Mouse (Mus musculus) left cerebral cortex, adult 9 months (tissue): ENCODE results near the gene Ccdc83.

Source experiments
- DNase-seq, 2 experiments: peaks; one replicate each; pipeline ENCODE4 v3.0.0; 2022; ENCODE audit warnings: low spot score in 2 of 2

Ccdc83 gene

DNA sequence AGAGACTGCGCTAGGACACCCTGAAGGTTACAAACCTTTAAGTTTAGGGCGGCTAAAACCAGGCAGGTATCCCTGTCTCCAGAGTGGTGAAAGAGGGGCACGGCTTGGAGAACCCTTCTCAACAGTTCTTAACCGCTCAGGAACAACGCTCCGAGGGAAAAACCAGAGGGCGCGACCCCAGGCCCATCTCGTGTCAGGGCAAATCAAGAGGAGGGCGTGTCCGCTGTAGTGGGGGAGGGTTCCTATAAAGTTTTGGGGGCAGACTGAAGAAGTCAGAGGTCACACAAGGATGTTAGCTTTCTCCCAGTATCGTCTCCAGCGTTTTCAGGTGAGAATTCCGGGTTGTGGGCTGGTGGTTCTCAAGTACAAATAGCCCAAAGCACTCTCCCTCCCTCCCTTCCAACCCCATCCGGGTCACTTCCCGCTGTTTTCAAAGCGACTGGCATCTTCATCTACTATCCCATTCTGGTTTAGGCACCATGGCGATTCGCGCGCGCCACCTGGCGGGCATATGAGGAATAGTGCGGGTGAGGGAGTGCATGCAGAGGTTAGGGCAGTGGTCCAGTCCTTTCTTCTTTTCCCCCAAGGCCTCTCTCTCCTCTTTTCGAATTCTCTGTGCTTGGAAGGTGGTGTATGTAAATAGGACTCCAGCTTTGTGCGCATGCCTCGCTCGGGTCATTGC is at the start of gene Ccdc83:
Gene Ccdc83, minus strand, starts transcription at position 489 of the 682 bp plus-strand sequence.
- peak; percentile 42 to 85 for DNase-seq

DNA sequence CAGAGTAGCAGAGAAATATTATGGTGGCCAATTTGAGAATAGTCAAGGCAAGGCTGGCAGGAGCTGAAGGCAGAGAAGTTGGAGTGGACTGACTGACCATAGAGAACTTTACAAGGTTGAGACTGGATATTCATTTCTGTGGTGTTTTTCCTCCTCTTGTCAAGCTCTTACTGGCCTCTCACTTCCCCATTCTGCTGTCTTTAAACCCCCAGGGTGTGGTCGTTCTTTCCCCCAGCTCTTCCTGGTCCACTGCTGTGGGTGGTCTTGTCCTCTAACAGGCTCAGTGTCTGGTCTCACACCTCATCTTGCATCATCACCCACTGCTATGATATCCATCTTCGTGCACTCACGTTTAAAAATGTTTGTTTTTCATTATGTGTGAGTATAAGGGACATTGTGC is 47.8 kb upstream of the Ccdc83 start:
- no peak for DNase-seq

DNA sequence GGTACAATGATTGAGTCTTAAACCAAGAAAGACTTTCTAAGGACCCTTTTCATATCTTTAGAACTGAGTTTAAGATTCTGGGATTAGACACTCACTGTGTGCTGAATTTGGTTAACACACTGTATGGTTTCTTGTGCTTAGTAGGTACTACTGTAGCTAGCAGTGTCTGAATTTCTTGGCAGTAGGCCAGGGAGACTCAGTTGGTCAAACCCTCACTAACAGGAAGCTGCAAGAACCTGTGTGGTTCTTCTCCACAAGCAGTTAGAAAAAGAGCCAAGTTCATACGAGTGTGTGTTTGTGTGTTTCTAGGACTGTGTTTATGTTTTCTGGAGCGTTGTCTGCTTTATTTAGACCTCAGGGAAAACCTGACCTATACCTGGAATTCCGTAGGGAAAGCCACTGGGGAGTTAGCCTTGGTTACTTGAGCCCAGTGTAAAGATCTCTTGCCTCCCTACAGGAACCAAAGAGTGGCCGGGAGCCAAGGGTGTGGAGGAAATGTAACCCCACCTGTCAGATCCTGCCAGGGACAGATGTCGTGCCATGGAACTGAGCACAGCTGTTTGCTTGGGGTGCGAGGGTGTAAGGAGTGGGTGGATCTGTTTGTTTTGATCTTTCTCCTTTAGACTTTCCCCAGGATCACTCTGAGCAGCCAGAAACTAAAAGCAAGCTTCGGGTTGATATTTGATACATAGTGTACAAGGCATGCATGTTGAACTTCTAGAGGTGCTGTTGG is 46.7 kb upstream of the Ccdc83 start:
- no peak for DNase-seq

DNA sequence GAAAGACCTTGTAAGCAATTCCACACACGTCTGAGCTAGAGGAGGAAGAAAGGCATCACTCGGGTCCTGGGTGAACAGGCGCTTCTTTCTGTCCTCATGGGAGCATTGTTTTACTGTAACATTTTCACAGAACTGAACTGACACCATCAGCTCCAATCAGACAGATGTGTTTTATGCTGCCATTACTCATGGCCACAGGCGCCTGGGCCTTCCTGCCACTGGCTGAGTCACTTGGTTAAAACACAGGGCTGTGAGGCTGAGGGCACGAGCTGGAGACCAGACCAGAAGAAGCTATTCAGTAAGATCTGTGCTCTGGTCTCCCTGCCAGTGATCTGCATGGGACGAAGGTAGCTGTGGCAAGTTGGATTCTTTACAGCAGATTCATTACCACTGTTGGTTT is 42.4 kb upstream of the Ccdc83 start:
- peak; percentile 15 to 19 for DNase-seq

DNA sequence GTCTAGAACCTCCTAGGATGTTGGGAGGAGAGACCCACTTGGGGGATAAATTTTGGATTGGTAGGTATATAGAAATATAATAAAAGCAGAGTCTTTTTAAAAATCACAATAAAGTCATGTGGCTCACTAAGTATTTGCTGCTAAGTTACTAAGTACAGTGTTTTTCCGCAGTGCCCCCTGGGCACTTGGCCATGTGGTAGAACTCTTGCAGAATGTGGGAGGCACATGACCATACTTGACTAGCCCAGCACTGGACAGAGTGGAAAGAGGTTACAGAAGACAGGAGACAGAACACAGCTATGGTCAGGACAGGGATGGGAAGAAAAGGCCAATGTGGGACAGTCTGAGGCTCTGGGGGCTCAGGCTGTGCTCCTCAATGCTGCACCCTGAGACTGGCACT is 41.4 kb upstream of the Ccdc83 start:
- no peak for DNase-seq

DNA sequence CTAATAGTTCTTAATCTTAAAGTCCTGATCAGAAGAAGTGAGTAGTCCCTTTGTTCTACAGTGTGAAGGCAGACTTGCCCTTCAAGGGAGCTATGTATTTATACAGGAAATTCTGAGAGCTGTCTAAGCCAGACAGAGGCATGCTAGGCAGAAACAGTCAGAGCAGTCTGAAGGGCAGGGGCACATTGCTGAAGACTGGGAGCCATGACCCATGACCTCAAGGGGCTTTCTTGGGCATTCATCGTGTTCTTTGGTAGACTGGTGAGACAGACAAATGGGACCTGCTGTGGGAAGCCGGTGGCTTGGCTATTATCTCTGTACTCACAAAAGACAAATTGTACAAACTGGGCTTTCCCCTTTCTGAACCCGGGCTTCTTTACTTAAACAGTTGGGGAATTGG is 40.5 kb upstream of the Ccdc83 start:
- DNase-seq, result no peak

DNA sequence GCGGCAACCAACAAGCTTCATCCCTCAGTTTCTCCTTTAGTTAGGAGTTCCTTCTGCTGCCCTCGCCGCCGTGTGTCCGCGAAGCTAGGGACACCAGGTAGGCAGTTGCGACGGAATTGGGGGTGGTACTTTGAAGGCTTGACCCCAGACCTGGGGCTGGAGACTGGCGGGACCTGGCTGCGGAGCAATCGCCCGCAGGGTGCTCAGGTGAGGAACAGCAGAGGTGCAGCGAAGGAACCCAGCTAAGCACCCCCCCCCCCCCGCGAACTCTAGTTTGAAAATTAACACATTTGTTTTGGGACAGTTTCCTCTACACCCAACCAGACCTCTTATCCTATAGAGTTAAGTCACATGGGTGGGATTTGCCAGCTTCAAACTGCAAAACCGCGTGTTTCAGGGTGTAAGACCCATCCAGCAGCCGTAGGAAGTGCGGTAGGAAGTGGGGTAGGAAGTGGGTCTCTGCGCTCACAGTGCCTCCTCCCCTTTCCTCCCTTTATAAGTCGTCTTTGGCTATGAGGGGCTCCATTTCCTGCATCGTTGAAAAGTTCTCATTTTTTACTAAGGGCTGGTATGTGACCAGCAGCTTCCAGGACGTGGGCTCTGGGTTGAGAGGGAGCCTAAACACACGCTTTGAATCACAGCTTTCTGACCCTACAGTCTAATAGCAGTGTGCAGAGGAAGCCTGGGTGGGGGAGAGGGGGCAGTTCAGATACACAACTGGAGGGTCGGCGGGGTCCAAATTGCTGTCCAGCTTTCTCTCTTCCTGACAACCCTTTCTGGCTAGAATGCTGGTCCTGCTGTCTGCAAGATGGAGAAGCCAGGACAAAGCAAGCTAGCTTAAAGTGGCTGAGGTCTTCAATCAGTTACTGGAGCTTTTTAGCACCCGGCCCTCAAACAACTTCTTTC is 37.3 kb upstream of the Ccdc83 start:
- DNase-seq, result no peak

DNA sequence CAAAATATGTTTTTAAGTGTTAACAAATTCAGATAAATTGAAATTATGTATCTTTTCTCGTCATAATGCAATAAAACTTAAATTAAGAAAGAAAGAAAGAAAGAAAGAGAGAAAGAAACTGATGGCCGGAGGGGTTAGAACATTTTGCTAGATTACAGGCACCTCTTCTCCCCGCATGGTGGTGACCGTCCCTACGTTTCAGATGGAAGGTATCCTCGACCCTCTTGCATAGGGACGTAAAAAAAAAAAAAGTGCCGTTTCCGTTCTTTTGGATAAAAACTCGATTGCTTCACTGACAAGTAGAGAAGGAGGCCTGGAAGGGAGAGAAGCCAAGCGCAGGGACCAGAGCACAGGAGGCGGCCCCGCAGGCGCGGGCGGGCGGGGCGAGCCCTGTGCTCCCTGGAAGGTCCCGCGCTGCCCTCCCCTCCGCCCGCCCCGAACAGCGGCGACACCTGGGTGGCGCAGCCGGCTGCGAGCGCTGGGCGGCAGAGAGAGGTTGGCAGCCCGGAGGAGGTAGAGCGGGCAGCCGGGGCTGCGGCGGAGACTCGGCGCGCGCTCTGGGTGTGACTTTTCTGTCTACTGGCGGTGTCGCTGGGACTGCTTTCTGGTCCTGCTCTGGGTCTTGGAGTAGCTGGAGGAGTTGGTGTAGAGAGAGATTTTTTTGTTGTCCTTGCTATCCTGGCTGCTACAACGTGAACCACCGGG is 36.5 kb upstream of the Ccdc83 start, which contains the start of gene Sytl2:
Gene Sytl2, plus strand, starts transcription at position 311 of the 705 bp plus-strand sequence.
- peak in 1 of 2 experiments; percentile 13 for DNase-seq

DNA sequence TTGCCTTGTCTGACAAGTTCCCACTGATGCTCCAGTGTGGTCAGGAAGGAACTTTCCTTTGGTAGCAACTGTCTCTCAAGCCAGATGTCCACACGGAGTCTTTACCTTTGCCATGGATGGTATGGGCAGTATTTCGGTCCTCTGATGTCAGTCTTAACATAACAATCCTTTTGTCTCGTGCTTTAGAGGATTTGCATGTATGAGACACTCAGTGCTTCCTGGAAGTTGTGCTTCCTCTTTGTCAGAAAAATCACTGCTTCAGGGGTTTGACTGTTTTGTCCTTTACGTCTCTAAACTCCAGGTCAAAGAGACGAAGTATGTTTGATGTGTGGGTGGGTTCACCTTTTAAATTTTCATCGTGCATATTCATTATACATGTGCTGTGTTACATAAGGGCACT is 26.3 kb upstream of the Ccdc83 start:
- DNase-seq, result no peak

DNA sequence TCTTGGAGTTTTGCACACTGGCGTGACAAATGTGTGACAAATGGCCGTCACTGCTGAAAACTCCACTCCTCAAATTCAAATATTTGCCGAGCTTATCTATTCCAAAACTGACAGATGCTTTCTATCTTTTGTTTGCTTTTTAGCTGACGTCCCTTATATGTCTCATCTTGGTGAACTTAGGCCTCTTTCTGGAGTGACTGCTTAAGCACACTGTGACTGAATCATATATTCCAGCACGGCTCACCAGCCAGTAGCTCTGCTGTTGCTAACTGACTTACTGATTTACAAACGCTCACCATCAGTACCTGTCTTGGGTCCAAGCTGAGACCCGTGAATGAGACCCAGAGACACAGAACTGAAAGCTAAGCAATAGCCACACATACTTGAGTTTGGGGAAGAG is 19.2 kb upstream of the Ccdc83 start:
- no peak for DNase-seq

DNA sequence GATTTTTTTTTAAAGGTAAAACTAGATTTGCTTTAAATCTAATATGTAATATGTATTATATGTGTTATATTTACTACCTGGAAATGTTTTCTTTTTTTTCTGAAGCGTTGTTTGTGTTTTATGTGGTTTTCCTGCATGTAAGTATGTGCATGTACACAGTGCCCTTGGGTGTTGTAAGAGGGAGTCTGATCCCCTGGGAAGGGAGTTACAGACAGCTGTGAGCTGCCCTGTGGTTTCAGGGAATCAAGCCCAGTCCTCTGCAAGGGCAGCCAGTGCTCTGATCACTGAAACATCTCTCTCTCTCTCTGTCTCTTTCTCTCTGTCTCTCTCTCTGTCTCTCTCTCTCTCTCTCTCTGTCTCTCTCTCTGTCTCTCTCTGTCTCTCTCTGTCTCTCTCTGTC is 17.2 kb upstream of the Ccdc83 start:
- no peak for DNase-seq

DNA sequence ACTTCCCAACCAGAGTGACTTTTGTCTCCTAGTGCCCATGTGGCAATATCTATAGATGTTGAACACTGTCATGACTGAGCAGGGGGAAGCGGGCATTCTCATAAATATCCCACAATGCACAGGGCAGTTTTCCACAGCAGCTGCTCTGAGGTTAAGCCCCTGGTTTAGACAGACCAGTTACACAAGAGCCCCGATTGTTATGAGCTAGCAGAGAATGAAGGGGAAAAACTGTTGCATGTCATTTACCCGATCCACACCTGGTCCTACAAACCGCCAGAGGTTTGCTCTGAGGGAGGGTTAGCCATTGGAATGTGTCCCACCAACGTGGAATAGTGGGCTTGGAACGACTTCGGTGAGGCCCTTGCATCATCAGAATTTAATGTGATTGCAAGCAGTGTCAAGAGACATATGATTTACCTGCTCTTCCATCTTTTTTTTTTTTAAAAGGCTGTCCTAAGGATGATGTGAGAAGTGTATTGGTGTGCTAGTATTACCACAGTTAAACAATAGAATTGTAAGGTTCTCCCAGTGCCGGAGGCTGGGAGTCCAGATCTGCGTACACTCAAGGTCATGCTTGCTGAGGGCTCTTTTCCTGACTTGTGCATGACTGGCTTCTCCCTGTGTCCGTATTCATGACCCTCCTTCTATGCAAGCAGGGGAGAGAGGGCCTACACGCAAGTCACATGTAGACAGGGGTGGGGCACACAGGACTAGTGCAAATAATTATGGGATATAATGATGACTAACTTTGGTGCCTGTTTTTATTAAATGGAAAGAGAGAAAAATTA is 16.4 kb upstream of the Ccdc83 start:
- no peak for DNase-seq

DNA sequence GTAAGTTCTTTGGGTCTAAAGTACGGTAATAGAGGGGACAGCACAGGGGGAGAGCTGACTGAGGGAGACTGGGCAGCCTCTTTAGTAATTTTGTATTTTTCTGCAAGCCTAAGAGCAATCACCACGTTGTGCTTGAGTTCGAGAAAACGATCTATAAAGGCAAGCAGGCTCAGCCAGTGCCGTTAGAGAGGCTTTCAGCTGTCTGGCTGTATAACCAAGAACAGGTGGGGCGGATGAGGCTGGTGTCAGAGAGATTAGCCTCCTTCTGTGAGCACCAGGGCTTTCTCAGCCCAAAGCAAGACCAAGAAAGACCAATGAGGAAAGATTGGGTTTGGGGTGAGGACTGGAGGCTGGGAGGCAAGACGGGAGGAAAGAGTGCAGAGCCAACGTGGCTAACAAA is 15.3 kb upstream of the Ccdc83 start:
- DNase-seq, result no peak

DNA sequence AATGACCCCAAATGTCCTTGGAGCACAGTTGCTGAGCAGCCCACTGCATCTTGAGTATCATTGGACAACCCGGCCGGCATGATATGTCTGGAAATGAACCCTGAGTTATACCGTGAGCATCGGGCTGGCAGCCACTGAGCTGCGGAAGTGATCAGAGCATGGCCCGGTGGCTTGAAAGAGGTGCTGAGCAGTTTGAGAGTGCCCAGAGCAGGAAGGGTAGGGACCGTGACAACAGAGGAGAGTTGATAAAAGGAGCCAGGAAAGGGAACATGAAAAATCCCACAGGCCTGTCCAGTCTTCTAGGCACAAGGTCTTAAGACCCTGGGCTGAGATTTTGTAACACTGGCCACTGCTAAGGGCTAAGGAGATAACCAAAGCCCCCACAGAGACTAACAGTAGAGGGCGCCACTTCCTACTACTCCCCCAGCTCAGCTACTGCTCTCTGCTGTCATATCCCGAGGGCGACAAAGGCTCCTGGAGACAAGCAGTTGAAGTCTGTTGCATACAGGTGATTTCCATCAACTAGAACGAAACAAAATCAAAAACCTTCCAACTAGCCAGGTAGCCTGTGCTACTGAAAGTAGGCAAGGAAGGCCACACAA is 14.8 kb upstream of the Ccdc83 start:
- peak in 1 of 2 experiments; percentile 38 for DNase-seq

DNA sequence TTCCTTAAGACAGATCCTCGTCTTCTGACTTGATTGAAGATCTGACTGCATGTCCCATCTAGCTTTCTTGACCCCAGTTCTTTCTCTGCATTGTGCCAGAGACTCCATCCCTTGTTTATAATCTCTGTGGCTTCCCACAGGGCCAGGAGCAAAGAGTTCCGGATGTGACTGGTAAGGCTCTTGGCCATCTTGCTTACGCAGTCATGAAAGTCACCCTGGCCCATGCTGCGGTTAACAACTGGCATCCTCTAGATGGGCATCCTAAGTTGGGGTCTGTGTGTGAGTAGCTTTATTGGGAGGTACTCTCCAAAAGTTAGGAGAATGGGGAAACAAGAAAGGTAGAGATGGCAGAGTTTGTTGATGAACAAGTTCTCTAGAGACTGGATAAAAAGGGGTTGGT is 13.6 kb upstream of the Ccdc83 start:
- no peak for DNase-seq

DNA sequence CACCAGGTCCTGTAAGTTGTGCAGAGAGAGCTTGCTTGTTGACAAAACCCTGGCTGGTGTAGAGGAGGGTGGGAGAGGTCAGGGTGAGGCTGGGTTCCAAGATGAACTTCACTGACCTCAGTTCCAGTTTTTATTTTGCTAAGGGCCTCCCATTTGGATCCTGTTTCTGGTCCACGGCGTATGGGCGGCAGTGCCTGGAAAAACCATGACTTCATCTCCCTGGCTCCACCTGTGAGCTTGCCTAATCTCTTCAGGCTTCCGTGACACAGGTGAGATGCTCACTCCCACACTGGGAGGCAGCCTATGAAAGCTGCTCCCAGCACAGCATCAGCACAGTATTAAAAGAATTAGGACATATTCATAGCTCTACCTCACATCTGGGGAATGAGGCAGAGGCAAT is 12.2 kb upstream of the Ccdc83 start:
- no peak for DNase-seq

DNA sequence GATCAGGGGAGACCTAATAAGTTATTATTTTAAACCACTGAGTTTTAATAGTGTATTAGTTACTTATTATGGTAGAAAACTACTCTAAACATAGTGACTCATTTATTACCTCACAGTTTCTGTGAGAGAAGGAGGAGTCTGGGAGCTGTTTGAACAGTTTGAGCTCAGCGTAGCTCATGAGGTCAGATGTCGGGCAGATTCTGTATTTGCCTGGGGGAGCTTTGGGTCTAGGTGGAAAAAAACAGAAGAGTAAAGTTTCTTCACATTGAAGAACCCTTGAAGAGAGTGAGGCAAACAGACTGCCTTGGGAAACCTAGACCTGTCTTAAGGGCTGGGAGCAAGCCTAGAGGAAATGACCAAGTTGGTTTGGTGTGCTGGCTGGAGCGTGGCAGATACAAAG is 11.7 kb upstream of the Ccdc83 start:
- DNase-seq, result no peak

DNA sequence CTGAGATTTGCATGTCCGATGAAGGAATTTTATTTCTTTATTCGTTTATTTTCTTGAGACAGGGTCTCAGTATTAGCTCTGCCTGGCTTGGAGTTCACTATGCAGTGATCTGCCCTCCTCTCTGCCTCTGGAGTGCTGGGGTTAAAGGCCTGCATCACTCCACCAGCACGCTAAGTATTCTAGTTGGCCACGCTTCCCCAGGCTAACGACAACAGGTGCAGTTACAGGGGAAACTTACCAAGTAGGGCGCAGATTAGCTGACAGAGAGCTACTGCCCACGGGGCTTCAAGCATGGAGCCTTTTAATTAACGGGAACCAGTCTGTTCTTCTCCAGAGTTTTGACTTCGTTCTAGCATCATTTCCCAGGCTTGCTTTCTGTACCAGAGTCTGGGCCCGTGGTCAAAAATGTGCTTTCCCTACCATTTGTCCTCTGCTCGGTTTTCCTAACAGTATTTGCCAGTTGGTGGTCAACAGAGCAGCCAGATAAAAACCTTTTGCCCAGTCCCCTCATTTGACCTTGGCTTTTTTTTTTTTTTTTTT is 9.1 kb upstream of the Ccdc83 start:
- DNase-seq, result no peak

DNA sequence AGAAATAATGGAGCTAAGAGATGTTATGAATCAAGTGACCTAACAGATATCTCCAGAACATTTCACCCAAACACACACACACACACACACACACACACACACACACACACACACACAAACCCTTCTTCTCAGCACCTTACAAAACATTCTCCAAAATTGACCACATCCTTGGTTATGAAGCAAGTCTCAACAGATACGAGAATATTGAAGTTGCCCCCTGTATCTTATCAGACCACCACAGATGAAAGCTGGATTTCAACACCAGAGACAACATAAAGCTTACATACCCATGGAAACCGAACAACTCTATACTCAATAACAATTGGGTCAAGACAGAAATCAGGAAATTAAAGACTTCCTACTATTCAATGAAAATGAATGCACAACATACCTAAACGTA is 4.6 kb upstream of the Ccdc83 start:
- DNase-seq, result no peak

DNA sequence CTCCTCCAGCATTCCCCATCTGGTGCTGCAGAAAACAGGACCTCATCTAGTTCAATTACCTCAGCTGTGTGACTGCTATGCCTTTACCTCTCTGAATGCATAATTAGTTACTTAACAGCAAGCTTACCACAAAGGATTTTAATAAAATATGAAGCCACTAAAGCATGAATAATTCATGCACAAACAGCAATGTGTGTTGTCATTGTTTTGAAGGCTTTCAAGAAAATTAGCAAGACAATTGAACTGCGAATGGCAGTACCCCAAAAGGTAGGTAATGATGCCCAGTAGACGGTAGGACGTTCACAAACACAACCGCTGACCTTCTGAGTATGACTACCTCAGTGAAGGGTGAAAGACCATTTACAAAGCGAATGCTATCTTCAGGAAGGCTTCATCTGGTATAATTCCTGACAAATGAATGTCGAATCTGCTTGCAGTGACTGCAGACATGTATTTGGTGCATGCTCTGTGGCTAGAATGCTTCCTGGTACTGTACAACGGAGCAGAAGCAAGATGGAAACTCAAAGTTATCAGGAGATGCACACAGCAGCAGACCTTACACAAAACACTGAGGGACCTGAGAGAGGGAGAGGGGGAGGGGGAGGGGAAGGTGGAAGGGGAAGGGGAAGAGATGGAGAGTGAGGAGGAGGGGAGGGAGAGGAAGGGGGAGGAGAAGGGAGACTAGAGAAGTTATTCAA is 3.5 kb downstream of the Ccdc83 start:
- DNase-seq, result no peak
